Comparison of ENCODE assay signal across 34 mouse cellular contexts in the genomic region with DNA sequence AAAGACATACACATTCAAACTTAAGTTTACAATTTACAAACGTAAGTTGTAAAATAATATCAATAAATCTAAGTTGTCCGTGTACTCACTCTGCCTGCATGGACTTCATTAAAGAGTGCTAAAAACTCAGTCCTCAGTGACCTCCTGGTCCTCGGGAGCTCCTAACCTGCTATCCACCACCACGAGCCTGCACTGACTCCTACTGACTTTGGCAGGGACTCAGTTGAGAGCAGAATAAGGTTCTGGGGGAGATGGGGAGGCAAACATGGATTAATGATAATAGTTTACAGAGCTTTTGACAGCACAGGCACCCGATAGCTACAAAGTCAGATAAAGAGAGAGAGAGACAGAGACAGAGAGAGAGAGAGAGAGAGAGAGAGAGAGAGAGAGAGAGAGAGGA.
"Had no signal": no experiment of that assay in that cellular context is flagged by ENCODE, and none has a peak within 500 bp of the region (broad histone marks: within the 10 kb centered on the region; RNA-seq: fewer than 3 reads in every experiment).

No protein-coding gene starts in this region.

- H3K4me1 ChIP-seq: heart, embryonic 10.5 days; heart, embryonic 13.5 days; heart, embryonic 15.5 days; hindbrain, embryonic 10.5 days; hindbrain, embryonic 12.5 days; hindbrain, embryonic 13.5 days; hindbrain, embryonic 15.5 days; intestine, embryonic 15.5 days; kidney, embryonic 15.5 days had no signal

- H3K9ac ChIP-seq: heart, embryonic 13.5 days; heart, embryonic 15.5 days; hindbrain, embryonic 12.5 days; hindbrain, embryonic 13.5 days; hindbrain, embryonic 14.5 days; hindbrain, embryonic 15.5 days; intestine, embryonic 15.5 days; kidney, embryonic 15.5 days had no signal

- H3K9me3 ChIP-seq: heart, embryonic 10.5 days; heart, embryonic 13.5 days; heart, embryonic 15.5 days; hindbrain, embryonic 10.5 days; hindbrain, embryonic 12.5 days; hindbrain, embryonic 13.5 days; hindbrain, embryonic 15.5 days; intestine, embryonic 15.5 days; kidney, embryonic 15.5 days had no signal

- H3K27ac ChIP-seq: heart, embryonic 10.5 days; heart, embryonic 13.5 days; heart, embryonic 15.5 days; hindbrain, embryonic 10.5 days; hindbrain, embryonic 12.5 days; hindbrain, embryonic 13.5 days; hindbrain, embryonic 14.5 days; hindbrain, embryonic 15.5 days; hindbrain, postnatal 0 days; intestine, embryonic 15.5 days; kidney, embryonic 15.5 days; kidney, postnatal 0 days; layer of hippocampus, adult 2 months; left cerebral cortex, adult 2 months had no signal

- H3K4me2 ChIP-seq: heart, embryonic 11.5 days; heart, embryonic 13.5 days; heart, embryonic 15.5 days; hindbrain, embryonic 12.5 days; hindbrain, embryonic 13.5 days; hindbrain, embryonic 14.5 days; hindbrain, embryonic 15.5 days; intestine, embryonic 15.5 days; kidney, embryonic 15.5 days had no signal

- H3K27me3 ChIP-seq: heart, embryonic 13.5 days; heart, embryonic 15.5 days; hindbrain, embryonic 12.5 days; hindbrain, embryonic 13.5 days; hindbrain, embryonic 15.5 days; intestine, embryonic 15.5 days; kidney, embryonic 15.5 days had no signal

- DNase-seq: heart, postnatal 10 days; heart, postnatal 14 days; heart, postnatal 36 days; heart, postnatal 4 days; kidney, adult 11 months; kidney, adult 18-20 months; kidney, adult 2 months; kidney, adult 8-10 months; kidney, adult 9 months; kidney, postnatal 10 days; kidney, postnatal 14 days; kidney, postnatal 36 days; kidney, postnatal 4 days; layer of hippocampus, adult 9-11 months; layer of hippocampus, postnatal 36 days had no signal

- H3K36me3 ChIP-seq: heart, embryonic 10.5 days; heart, embryonic 13.5 days; heart, embryonic 15.5 days; hindbrain, embryonic 12.5 days; hindbrain, embryonic 15.5 days; intestine, embryonic 15.5 days; kidney, embryonic 15.5 days had no signal

- H3K4me3 ChIP-seq: heart, embryonic 10.5 days; heart, embryonic 13.5 days; heart, embryonic 15.5 days; hindbrain, embryonic 10.5 days; hindbrain, embryonic 12.5 days; hindbrain, embryonic 13.5 days; hindbrain, embryonic 15.5 days; intestine, embryonic 15.5 days; kidney, embryonic 15.5 days; layer of hippocampus, adult 2 months; left cerebral cortex, adult 2 months had no signal

- ATAC-seq: hindbrain, embryonic 16.5 days; hindbrain, postnatal 0 days; inflammation-experienced regulatory T-cells, adult 6 months; intestine, embryonic 15.5 days; intestine, embryonic 16.5 days; intestine, postnatal 0 days had no signal
